Mouse (Mus musculus) liver, embryonic 14.5 days (tissue): ENCODE results near the gene Calhm1.

Source experiments
- CTCF ChIP-seq: IDR thresholded peaks from 2 replicates; pipeline ENCODE4 v1.5.1; 2016; ENCODE audit warnings: antibody characterized with exemption, low read depth, control low read depth
- EP300 ChIP-seq: IDR thresholded peaks from 2 replicates; pipeline ENCODE4 v1.6.1; 2016; ENCODE audit warnings: antibody characterized with exemption, low read depth

DNA sequence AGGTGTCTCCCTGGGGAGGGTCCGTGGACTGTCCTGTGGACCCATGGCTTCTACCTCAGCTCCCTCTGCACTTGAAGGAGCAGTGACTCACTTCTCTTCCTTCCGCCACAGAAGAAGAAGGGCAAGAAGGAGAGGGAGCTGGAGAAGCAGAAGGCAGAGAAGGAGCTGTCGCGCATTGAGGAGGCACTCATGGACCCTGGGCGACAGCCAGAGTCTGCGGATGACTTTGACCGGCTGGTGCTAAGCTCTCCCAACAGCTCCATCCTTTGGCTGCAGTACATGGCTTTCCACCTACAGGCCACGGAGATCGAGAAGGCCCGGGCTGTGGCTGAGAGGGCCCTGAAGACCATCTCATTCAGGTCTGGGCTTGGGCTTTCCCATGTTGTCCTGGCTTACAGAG, 15.9 kb downstream of the Calhm1 start:
- TF ChIP-seq CTCF: no peak
- TF ChIP-seq EP300: no peak
